ENCODE assay signal across 9 mouse cellular contexts in the genomic region with DNA sequence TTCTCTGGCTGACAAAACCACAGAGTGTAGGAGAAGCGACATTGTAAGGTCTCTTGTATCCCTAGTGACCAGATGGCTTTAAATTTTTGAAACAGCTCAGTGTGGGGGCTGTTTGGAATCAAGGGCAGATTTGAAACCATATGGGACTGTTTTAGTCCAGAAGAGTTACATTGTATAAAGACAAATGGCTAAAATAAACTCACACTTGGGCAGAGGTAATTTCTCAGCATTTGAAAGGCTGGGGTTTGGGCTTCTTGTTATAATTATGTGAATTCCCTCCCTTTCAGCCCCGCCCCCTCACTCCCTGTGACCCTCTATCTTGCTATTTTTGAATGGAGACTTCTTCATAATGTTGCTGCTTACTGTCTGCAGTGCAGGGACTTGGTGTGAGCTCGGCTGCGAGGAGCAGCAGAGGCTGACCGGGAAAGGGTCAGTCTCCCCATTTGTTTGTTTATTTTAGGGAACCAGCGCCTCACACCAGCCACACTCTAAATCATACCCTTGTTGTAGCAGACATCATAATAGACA.
A peak's percentile ranks its signal among the peaks of the same experiment; 100 is the strongest.
DNase-seq lines count a peak whose midpoint lies in the region; ATAC-seq and TF ChIP-seq lines count a peak whose summit lies in the region.
"Had no signal": no experiment of that assay in that cellular context is flagged by ENCODE, and none has a peak within 500 bp of the region (broad histone marks: within the 10 kb centered on the region; RNA-seq: fewer than 3 reads in every experiment).

No protein-coding gene starts in this region.

- no peak overlapping the region for H3K9ac ChIP-seq in kidney, embryonic 15.5 days
- no peak overlapping the region for H3K9ac ChIP-seq in hindbrain, embryonic 16.5 days (ENCODE audit: low read depth, low read length)
- H3K9ac ChIP-seq in midbrain, embryonic 16.5 days (ENCODE audit: low read depth, low read length) = no peak overlapping the region

- no peaks in the 10 kb centered on the region for H3K27me3 ChIP-seq in kidney, embryonic 15.5 days
- H3K27me3 ChIP-seq in kidney, adult 2 months (replicated peaks; ENCODE audit: control insufficient read depth, insufficient read depth, low read length) = no peaks in the 10 kb centered on the region
- no peaks in the 10 kb centered on the region for H3K27me3 ChIP-seq in hindbrain, embryonic 16.5 days (replicated peaks; ENCODE audit: control insufficient read depth, insufficient read depth, low read length)
- no peaks in the 10 kb centered on the region for H3K27me3 ChIP-seq in midbrain, embryonic 16.5 days (ENCODE audit: control insufficient read depth, insufficient read depth, low read depth, low read length)

- H3K4me2 ChIP-seq in kidney, embryonic 15.5 days = no peak overlapping the region
- peak overlapping the region; percentile 42 for H3K4me2 ChIP-seq in hindbrain, embryonic 16.5 days (ENCODE audit: low read length)
- peak overlapping the region; percentile 22; the same call in 1 of the 2 replicates for H3K4me2 ChIP-seq in midbrain, embryonic 16.5 days (ENCODE audit: low read length)

- WGBS in kidney, embryonic 15.5 days = 10% methylated on average over 6 of the region's 6 CpGs
- 15% methylated on average over 6 of the region's 6 CpGs for WGBS in kidney, adult 2 months
- 8% methylated on average over 6 of the region's 6 CpGs for WGBS in hindbrain, embryonic 16.5 days
- 12% methylated on average over 6 of the region's 6 CpGs for WGBS in midbrain, embryonic 16.5 days

- H3K36me3 ChIP-seq in kidney, embryonic 15.5 days = no peaks in the 10 kb centered on the region
- H3K36me3 ChIP-seq in kidney, adult 2 months (ENCODE audit: control insufficient read depth, insufficient read depth, low read length) = no peaks in the 10 kb centered on the region
- no peaks in the 10 kb centered on the region for H3K36me3 ChIP-seq in hindbrain, embryonic 16.5 days (ENCODE audit: control insufficient read depth, insufficient read depth, low read length)
- H3K36me3 ChIP-seq in midbrain, embryonic 16.5 days (ENCODE audit: control insufficient read depth, insufficient read depth, low read length) = no peaks in the 10 kb centered on the region
- H3K36me3 ChIP-seq: G1E had no signal

- DNase-seq in kidney, adult 2 months = no peak
- peak; percentile 52 for DNase-seq in embryo, embryonic 10.5 days (ENCODE audit: low spot score)
- no peak for DNase-seq in adrenal gland, adult (ENCODE audit: inconsistent age in 2 of 2, low spot score in 1 of 2)
- no peak for DNase-seq in B cell, adult 2 months
- no peak for DNase-seq in adrenal gland, postnatal 10 days

- peak; percentile 49; the same call in 1 of the 2 replicates for ATAC-seq in kidney, embryonic 15.5 days (replicated peaks; ENCODE audit: low FRiP score)
- peak; percentile 21 for ATAC-seq in hindbrain, embryonic 16.5 days
- peak; percentile 19; the same call in 1 of the 2 replicates for ATAC-seq in midbrain, embryonic 16.5 days

- no peaks in the 10 kb centered on the region for H3K9me3 ChIP-seq in kidney, embryonic 15.5 days (replicated peaks)
- no peaks in the 10 kb centered on the region for H3K9me3 ChIP-seq in hindbrain, embryonic 16.5 days (ENCODE audit: control insufficient read depth, low read length)
- H3K9me3 ChIP-seq in midbrain, embryonic 16.5 days (replicated peaks; ENCODE audit: control insufficient read depth, low read length, poor library complexity, severe bottlenecking) = no peaks in the 10 kb centered on the region
- H3K9me3 ChIP-seq: G1E had no signal

- no peak overlapping the region for H3K4me3 ChIP-seq in kidney, embryonic 15.5 days (replicated peaks)
- no peak overlapping the region for H3K4me3 ChIP-seq in kidney, adult 2 months (ENCODE audit: insufficient read depth, low read depth, low read length)
- H3K4me3 ChIP-seq in hindbrain, embryonic 16.5 days (ENCODE audit: low read length) = no peak overlapping the region
- no peak overlapping the region for H3K4me3 ChIP-seq in midbrain, embryonic 16.5 days (ENCODE audit: low read depth, low read length)

- no peak for TF ChIP-seq CTCF in kidney, adult 2 months (conservative IDR thresholded peaks at IDR 0.05; ENCODE audit: insufficient read depth, insufficient read length, low read depth, low read length)

- H3K4me1 ChIP-seq in kidney, embryonic 15.5 days = peaks cover 6% of the 10 kb centered on the region; the same call in 1 of the 2 replicates
- H3K4me1 ChIP-seq in kidney, adult 2 months (ENCODE audit: control insufficient read depth, insufficient read depth, low read length) = no peaks in the 10 kb centered on the region
- peaks cover 18% of the 10 kb centered on the region for H3K4me1 ChIP-seq in hindbrain, embryonic 16.5 days (ENCODE audit: control insufficient read depth, insufficient read depth, low read depth, low read length)
- H3K4me1 ChIP-seq in midbrain, embryonic 16.5 days (ENCODE audit: control insufficient read depth, insufficient read depth, low read length) = peaks cover 17% of the 10 kb centered on the region; the same call in 1 of the 2 replicates

- TF ChIP-seq POLR2A in kidney, adult 2 months (IDR thresholded peaks at IDR 0.05; ENCODE audit: low read depth, low read length) = no peak

- H3K27ac ChIP-seq in kidney, embryonic 15.5 days = no peak overlapping the region
- no peak overlapping the region for H3K27ac ChIP-seq in kidney, adult 2 months (ENCODE audit: insufficient read depth, low read depth, low read length)
- peak overlapping the region; percentile 78 for H3K27ac ChIP-seq in hindbrain, embryonic 16.5 days (ENCODE audit: low read depth, low read length)
- peak overlapping the region; percentile 72 for H3K27ac ChIP-seq in midbrain, embryonic 16.5 days (ENCODE audit: low read length)

Comparison
In these comparisons a context has a peak if more than half of its experiments do, and no peak if none do; other contexts are left out.
1. H3K27ac ChIP-seq: peak in hindbrain, embryonic 16.5 days (single experiment) and midbrain, embryonic 16.5 days (single experiment); none in kidney, embryonic 15.5 days (single experiment) and kidney, adult 2 months (single experiment).
2. Peak in every context shown above with its lines, with median percentiles within 50 percentile points of each other: ATAC-seq.